Mouse (Mus musculus): ENCODE data around the gene Hps4. TPM values are rescaled to one million over a fixed set of nuclear protein-coding genes. Genes with fewer than 3 reads are reported as not detected.

The Hps4 gene
- polyA plus RNA-seq, 1 experiment from 2014 or later = 18.7 TPM

DNA sequence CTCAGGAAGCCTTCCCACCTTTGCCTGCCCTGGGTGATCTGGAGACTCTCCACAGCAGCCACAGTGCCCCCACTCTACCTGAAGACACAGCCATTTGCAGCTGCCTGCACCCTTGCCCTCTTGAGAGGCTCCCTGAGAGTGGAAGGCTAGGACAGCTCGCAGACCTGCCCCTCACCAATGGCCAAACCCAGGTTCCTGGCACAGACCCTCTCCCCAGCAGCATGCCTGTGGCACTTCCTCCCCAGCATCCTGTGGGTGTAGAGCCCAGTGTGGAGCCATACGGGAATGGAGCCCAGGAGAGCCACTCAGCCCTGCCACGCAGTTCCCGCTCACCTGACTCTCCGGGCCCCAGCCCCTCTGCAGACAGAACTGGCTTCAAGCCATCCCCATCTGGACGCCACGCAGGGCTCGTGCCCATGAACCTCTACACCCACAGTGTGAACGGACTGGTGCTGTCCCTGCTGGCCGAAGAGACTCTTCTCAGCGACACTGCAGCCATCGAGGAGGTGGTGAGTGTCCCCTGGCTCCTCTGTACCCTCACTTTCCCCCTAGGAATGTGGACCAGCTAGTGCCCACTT lies 27.4 kb downstream of the Hps4 start:
- Histone ChIP-seq H3K36me3 (peaks cover 83% of the 10 kb centered on the region), H3K9me3 (replicated peaks) (no peaks in the 10 kb centered on the region), H3K4me2 (no peak overlapping the region), H3K4me3 (no peak overlapping the region), H3K9ac (no peak overlapping the region), H3K4me1 (no peaks in the 10 kb centered on the region), H3K27ac (no peak overlapping the region), H3K27me3 (replicated peaks) (no peaks in the 10 kb centered on the region)
- 87% methylated on average over 12 of the region's 12 CpGs for WGBS (ENCODE audit: insufficient replicate concordance)
- no peak for ATAC-seq

DNA sequence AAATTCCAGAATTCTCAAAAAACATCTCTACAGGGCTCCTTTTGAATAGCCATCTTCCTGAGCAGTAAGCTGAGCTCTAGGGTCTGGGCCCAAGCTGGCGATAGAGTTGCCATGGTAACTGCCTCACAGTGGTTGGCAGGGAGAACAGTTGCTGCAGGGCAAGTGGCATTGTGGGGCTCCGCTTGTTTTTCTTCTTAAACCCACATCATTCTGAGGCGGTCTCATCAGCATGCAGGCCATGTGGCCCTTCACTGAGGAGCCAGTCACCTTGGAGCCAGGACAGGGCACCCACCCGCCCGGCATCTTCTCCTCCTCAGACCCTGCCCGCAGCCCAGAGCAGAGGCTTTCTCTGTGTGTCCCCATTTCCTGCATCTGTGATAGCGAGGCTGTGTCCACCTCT lies 29.1 kb downstream of the Hps4 start:
- no peak overlapping the region for H3K4me3 ChIP-seq
- H3K36me3 ChIP-seq = peaks cover 78% of the 10 kb centered on the region
- H3K27ac ChIP-seq = no peak overlapping the region
- no peak overlapping the region for H3K4me2 ChIP-seq
- no peak for ATAC-seq
- H3K9me3 ChIP-seq (replicated peaks) = no peaks in the 10 kb centered on the region
- H3K27me3 ChIP-seq (replicated peaks) = no peaks in the 10 kb centered on the region
- WGBS (ENCODE audit: insufficient replicate concordance) = 75% methylated on average over 7 of the region's 7 CpGs
- peaks cover 4% of the 10 kb centered on the region; the same call in 1 of the 2 replicates for H3K4me1 ChIP-seq
- H3K9ac ChIP-seq = no peak overlapping the region

DNA sequence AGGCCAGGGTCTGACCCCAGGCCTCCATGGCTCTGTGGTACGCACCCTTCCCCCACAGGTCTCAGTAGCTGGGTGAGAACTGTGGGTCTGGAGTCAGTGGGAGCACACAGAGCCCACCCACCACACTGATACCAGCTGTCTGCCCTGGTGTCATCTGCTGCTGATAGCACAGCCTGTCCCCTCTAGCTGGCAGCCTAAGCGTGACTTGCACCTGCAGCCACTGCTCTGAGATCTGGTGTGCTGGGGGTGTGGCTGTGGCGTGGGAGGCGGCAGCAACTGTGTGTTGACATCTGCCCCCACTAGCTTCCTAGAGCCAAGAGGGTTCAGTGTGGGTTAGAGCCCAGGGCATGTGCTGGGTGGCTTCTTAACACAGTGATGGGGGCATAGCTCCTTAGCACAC lies 33.2 kb downstream of the Hps4 start:
- no peak overlapping the region for H3K4me3 ChIP-seq
- peaks cover 4% of the 10 kb centered on the region; the same call in 1 of the 2 replicates for H3K4me1 ChIP-seq
- H3K9ac ChIP-seq = no peak overlapping the region
- peaks cover 74% of the 10 kb centered on the region for H3K36me3 ChIP-seq
- no peak overlapping the region; the same call in 1 of the 2 replicates for H3K27ac ChIP-seq
- H3K4me2 ChIP-seq = no peak overlapping the region
- 59% methylated on average over 4 of the region's 4 CpGs for WGBS (ENCODE audit: insufficient replicate concordance)
- no peaks in the 10 kb centered on the region for H3K9me3 ChIP-seq (replicated peaks)
- no peaks in the 10 kb centered on the region for H3K27me3 ChIP-seq (replicated peaks)
- peak; percentile 61; the same call in 1 of the 2 replicates for ATAC-seq

DNA sequence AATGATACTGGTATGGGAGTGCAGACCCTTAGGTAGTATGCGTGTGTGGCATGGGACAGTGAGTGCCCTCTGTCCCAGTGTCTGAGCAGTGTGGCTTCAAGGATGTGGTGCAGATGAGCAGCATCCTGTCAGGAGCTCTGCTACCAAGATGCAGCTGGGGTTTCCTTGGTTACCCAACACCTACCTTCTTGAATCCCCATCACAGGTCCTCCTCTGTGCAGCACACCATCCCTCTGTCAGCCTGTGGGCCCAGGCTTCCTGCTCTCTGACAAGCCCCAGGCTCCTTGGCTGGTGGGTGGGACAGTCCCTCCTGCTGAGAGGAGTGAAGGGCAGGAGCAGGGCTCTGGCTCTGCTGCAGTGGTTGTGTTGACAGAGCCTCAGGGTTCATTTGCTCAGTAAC lies 34.5 kb downstream of the Hps4 start:
- no peak for ATAC-seq
- Histone ChIP-seq H3K27ac (no peak overlapping the region), H3K4me2 (no peak overlapping the region), H3K9me3 (replicated peaks) (no peaks in the 10 kb centered on the region), H3K36me3 (peaks cover 61% of the 10 kb centered on the region), H3K4me1 (peaks cover 8% of the 10 kb centered on the region), H3K9ac (no peak overlapping the region), H3K4me3 (no peak overlapping the region), H3K27me3 (replicated peaks) (no peaks in the 10 kb centered on the region)
- 88% methylated on average over 1 of the region's 1 CpGs for WGBS (ENCODE audit: insufficient replicate concordance)

DNA sequence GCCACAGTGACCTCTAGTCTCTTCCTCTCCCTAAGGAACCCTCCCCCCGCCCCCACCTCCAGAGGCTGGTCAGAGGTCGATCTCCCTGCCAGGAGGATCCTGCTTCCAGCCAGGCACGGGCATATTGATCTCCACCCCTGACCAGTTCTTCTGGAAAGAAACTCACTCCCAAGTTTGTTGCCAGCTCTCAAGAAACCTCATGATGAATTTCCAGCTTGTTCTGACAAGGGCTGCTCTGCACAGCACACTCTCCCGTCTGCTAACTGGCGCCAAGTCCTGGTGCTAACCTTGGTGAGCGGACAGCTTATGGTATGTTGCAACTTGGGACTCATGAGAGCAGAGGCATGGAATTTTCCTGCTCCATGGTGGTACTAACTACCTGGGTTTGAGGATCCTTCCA lies 35.8 kb downstream of the Hps4 start:
- no peak overlapping the region for H3K27ac ChIP-seq
- H3K9ac ChIP-seq = no peak overlapping the region
- 71% methylated on average over 6 of the region's 6 CpGs for WGBS (ENCODE audit: insufficient replicate concordance)
- no peak for ATAC-seq
- H3K27me3 ChIP-seq (replicated peaks) = no peaks in the 10 kb centered on the region
- peaks cover 49% of the 10 kb centered on the region for H3K36me3 ChIP-seq
- H3K9me3 ChIP-seq (replicated peaks) = no peaks in the 10 kb centered on the region
- peaks cover 9% of the 10 kb centered on the region for H3K4me1 ChIP-seq
- H3K4me3 ChIP-seq = no peak overlapping the region
- H3K4me2 ChIP-seq = no peak overlapping the region

DNA sequence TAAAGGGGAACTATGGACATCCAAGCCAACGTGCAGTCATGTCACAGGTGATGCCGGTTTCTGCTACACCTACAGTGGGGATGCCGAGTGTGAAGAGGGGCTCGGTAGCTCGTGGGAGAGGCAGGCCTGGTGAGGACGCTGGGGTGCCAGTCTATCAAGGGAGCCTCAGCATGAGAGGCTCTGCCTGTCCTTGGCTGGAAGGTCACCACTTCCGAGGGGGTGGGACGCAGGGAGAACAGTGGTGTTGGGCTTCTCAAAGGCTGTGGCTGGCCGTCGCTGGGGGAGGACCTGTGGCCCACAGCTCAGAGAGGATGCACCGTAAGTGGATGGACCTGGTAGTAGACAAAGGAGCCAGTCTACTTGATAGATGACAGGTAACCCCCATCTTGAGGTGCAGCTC lies 38.3 kb downstream of the Hps4 start:
- no peaks in the 10 kb centered on the region for H3K27me3 ChIP-seq (replicated peaks)
- ATAC-seq = no peak
- H3K27ac ChIP-seq = no peak overlapping the region
- no peak overlapping the region for H3K4me2 ChIP-seq
- no peak overlapping the region for H3K4me3 ChIP-seq
- H3K36me3 ChIP-seq = peaks cover 26% of the 10 kb centered on the region; the same call in 1 of the 2 replicates
- 63% methylated on average over 11 of the region's 11 CpGs for WGBS (ENCODE audit: insufficient replicate concordance)
- no peak overlapping the region for H3K9ac ChIP-seq
- no peaks in the 10 kb centered on the region for H3K9me3 ChIP-seq (replicated peaks)
- peaks cover 26% of the 10 kb centered on the region for H3K4me1 ChIP-seq

DNA sequence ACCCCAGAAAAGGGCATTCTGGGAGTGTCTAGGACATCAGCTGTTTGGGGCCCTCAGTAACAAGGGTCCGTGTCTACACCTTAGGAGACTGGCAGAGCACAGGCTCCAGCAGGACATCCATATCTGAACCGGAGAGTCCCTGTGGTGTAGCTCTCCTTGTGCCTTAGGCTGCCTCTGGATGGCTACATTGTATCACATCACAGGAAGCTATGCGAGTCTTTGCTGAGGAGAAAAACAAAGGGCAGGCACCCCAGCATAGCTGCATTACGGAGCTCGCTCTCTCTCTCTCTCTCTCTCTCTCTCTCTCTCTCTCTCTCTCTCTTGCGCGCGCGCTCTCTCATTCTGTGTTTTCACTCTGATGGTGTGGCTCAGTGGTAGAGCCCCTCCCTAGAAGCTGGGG lies 39.2 kb downstream of the Hps4 start:
- no peak overlapping the region for H3K4me3 ChIP-seq
- H3K4me1 ChIP-seq = peaks cover 34% of the 10 kb centered on the region
- H3K9ac ChIP-seq = no peak overlapping the region
- no peaks in the 10 kb centered on the region for H3K27me3 ChIP-seq (replicated peaks)
- H3K4me2 ChIP-seq = no peak overlapping the region
- no peak for ATAC-seq
- peaks cover 26% of the 10 kb centered on the region; the same call in 1 of the 2 replicates for H3K36me3 ChIP-seq
- WGBS (ENCODE audit: insufficient replicate concordance) = 76% methylated on average over 8 of the region's 9 CpGs
- H3K27ac ChIP-seq = no peak overlapping the region
- H3K9me3 ChIP-seq (replicated peaks) = no peaks in the 10 kb centered on the region

DNA sequence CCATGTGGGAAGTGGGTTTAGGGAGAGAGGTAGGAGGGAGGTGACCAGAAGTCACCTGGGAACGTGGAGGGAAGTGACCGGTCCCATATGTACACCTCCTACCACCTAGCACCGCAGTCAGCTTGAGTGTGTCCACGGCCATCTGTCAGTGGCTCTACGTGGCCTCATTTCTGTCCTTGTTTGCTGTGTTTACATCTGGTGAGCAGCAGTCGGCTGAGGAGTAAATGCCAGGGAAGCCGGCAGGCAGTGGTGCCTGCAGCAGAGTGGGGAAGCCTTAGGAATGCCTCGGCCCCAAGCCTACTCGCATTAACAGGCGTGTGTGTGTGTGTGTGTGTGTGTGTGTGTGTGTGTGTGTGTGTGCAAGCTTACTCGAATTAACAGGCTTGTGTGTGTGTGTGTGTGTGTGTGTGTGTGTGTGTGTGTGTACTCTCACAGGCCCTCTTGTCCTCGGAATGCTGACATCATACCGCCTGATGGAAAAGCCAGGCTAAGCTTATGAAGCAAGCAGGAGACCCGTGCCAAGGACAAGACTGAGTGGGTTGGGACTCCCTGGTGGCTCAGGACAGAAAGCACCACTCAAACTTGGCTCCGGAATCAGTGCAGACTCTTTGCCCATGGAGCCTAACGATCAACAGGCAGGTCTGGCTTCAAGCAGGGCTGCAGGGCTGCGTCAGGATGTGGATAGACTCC lies 39.9 kb downstream of the Hps4 start:
- H3K27ac ChIP-seq = no peak overlapping the region
- H3K9ac ChIP-seq = no peak overlapping the region
- no peak for ATAC-seq
- WGBS (ENCODE audit: insufficient replicate concordance) = 69% methylated on average over 17 of the region's 17 CpGs
- H3K4me3 ChIP-seq = no peak overlapping the region
- H3K27me3 ChIP-seq (replicated peaks) = no peaks in the 10 kb centered on the region
- H3K4me1 ChIP-seq = peaks cover 35% of the 10 kb centered on the region
- no peak overlapping the region for H3K4me2 ChIP-seq
- no peaks in the 10 kb centered on the region for H3K9me3 ChIP-seq (replicated peaks)
- peaks cover 21% of the 10 kb centered on the region; the same call in 1 of the 2 replicates for H3K36me3 ChIP-seq

DNA sequence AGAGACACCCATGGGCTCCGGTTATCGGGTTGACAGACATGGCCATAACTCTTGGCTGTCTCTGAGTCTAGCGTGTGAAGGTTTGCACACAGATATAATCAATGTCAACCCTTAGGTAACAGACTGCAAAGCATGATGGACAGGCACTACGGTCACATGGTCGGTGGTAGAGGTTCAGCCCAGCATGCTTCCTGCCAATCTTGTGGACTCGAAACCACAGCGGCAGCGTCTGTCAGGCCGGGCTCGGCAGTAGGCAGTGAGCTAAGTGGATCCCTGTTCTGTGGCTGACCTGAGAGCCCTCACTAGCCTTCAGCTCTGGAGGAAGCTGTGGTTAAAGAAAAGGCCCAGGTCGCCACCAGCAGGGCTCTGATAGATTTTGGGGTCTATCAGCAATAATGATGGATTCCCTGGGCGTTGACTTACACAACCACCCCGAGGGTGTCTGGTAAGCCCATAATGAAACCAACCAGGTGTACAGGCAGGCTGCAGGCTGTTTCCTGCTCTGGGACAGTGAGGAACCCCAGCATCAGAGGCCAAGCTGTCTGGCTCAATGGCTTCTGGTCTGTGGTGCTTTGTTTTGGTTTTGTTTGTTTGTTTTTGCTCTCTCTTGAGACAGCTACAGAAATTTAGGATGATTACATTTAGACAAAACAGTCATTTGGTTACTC lies 42.1 kb downstream of the Hps4 start:
- Histone ChIP-seq H3K9ac (no peak overlapping the region), H3K4me2 (no peak overlapping the region), H3K27ac (no peak overlapping the region), H3K9me3 (replicated peaks) (no peaks in the 10 kb centered on the region), H3K4me3 (no peak overlapping the region), H3K36me3 (no peaks in the 10 kb centered on the region), H3K4me1 (peaks cover 35% of the 10 kb centered on the region), H3K27me3 (replicated peaks) (no peaks in the 10 kb centered on the region)
- no peak for ATAC-seq
- WGBS (ENCODE audit: insufficient replicate concordance) = 26% methylated on average over 13 of the region's 13 CpGs

DNA sequence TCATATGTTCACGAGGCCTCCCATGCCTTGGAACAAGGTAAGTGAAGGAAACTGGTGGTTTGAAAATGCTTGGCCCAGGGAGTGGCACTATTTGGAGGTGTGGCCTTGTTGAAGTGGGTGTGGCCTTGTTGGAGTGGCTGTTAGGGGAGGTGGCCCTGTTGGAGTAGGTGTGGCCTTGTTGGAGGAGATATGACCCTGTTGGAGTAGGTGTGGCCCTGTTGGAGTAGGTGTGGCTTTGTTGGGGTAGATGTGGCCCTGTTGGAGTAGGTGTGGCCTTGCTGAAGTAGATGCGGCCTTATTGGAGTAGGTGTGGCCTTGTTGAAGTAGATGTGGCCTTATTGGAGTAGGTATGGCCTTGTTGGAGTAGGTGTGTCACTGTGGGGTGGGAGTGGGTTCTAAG lies 43.1 kb downstream of the Hps4 start:
- Histone ChIP-seq H3K4me2 (no peak overlapping the region), H3K9me3 (replicated peaks) (no peaks in the 10 kb centered on the region)
- peak; percentile 91 for ATAC-seq

DNA sequence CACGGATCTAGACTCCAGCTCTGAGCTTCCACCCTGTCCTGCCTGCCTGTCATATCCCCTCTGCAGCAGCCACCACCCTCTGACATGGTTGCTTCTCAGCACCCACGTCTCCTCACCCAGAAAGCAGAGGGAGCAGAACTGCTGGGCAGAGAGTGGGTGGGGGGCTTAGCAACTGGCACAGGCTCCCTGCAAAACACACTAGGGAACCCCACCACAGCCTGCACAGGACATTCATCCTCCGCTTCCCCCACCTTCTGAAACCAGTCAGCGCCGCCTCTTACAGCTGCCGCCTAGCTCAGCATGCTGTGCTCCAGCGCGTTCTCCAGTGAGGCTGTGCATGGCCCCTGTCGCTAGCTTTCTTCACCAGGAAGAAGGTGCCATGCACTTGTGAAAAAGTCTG lies 46.5 kb downstream of the Hps4 start:
- Histone ChIP-seq H3K4me1 (peaks cover 29% of the 10 kb centered on the region), H3K4me2 (no peak overlapping the region), H3K9ac (no peak overlapping the region), H3K36me3 (no peaks in the 10 kb centered on the region), H3K27me3 (replicated peaks) (peaks cover 37% of the 10 kb centered on the region), H3K9me3 (replicated peaks) (no peaks in the 10 kb centered on the region), H3K27ac (no peak overlapping the region), H3K4me3 (no peak overlapping the region)
- no peak for ATAC-seq
- 73% methylated on average over 9 of the region's 9 CpGs for WGBS (ENCODE audit: insufficient replicate concordance)

More for the DNA sequence above, 43.1 kb downstream of the Hps4 start:
- Histone ChIP-seq H3K4me1 (peaks cover 35% of the 10 kb centered on the region), H3K9ac (no peak overlapping the region), H3K36me3 (no peaks in the 10 kb centered on the region), H3K4me3 (no peak overlapping the region), H3K27me3 (replicated peaks) (peaks cover 3% of the 10 kb centered on the region), H3K27ac (no peak overlapping the region)
- 52% methylated on average over 2 of the region's 2 CpGs for WGBS (ENCODE audit: insufficient replicate concordance)

DNA sequence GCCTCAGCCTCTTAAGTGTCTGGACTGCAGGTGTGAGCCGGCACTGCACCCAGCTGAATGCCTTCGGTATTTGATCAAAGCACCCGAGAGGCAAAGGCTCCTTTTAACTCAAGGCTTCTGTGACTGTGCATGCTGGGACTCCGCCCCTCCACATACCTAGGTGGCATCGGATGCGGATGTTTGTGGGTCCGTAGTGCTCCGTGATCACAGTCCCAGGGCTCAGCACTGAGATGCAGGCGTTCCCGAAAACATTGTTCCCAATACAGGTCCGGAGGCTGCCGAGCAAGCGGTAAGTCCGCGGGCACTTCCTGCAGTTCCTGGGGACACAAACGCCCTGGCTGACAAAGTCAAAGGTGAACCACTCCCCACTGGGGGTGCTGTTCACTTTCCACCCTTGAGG lies 48.1 kb downstream of the Hps4 start:
- H3K4me1 ChIP-seq = peaks cover 12% of the 10 kb centered on the region
- WGBS (ENCODE audit: insufficient replicate concordance) = 40% methylated on average over 16 of the region's 16 CpGs

More for the DNA sequence above, 48.1 kb downstream of the Hps4 start:
- no peaks in the 10 kb centered on the region for H3K9me3 ChIP-seq (replicated peaks)
- no peak overlapping the region for H3K4me3 ChIP-seq
- H3K9ac ChIP-seq = no peak overlapping the region
- no peak for ATAC-seq
- H3K4me2 ChIP-seq = no peak overlapping the region
- no peak overlapping the region for H3K27ac ChIP-seq
- H3K27me3 ChIP-seq (replicated peaks) = peaks cover 53% of the 10 kb centered on the region
- no peaks in the 10 kb centered on the region for H3K36me3 ChIP-seq
